ENCODE assay signal across 16 mouse cellular contexts in genomic region chr17:73813031-73813660, GRCm38 (mm10). TPM values are rescaled to one million over a fixed set of nuclear protein-coding genes. Genes with fewer than 3 reads are reported as not detected.
DNase-seq lines count a peak whose midpoint lies in the region; TF ChIP-seq lines count a peak whose summit lies in the region.
"Had no signal": no experiment of that assay in that cellular context is flagged by ENCODE, and none has a peak within 500 bp of the region (broad histone marks: within the 10 kb centered on the region; RNA-seq: fewer than 3 reads in every experiment).

No protein-coding gene starts in this region.

- H3K36me3 ChIP-seq in thymus, adult 2 months (ENCODE audit: control insufficient read depth, insufficient read depth, low read length) = no peaks in the 10 kb centered on the region
- H3K36me3 ChIP-seq: limb, embryonic 10.5 days; liver, embryonic 15.5 days; midbrain, embryonic 13.5 days had no signal

- TF ChIP-seq POLR2A in thymus, adult 2 months (IDR thresholded peaks at IDR 0.05; ENCODE audit: control insufficient read depth, extremely low read depth, insufficient read depth, low read length, poor library complexity) = no peak
- no peak for TF ChIP-seq POLR2A in cerebellum, adult 2 months (IDR thresholded peaks at IDR 0.05; ENCODE audit: borderline replicate concordance, insufficient read depth, low read length)

- no peaks in the 10 kb centered on the region for H3K27me3 ChIP-seq in thymus, adult 2 months (ENCODE audit: control insufficient read depth, insufficient read depth, low read length)
- H3K27me3 ChIP-seq in cerebellum, adult 2 months (ENCODE audit: control insufficient read depth, insufficient read depth, low read length) = no peaks in the 10 kb centered on the region
- H3K27me3 ChIP-seq: forebrain, embryonic 13.5 days; liver, embryonic 15.5 days; midbrain, embryonic 13.5 days had no signal

- H3K4me3 ChIP-seq in thymus, adult 2 months (ENCODE audit: control insufficient read depth, insufficient read depth, low read length) = no peak overlapping the region
- H3K4me3 ChIP-seq in cerebellum, adult 2 months (replicated peaks; ENCODE audit: insufficient read depth, low read depth, low read length) = no peak overlapping the region
- H3K4me3 ChIP-seq: forebrain, embryonic 13.5 days; limb, embryonic 10.5 days; liver, embryonic 15.5 days; midbrain, embryonic 13.5 days had no signal

- 22% methylated on average over 8 of the region's 8 CpGs for WGBS in thymus, adult 2 months
- 69% methylated on average over 8 of the region's 8 CpGs for whole genome bisulfite sequencing in cerebellum, adult 2 months

- H3K4me1 ChIP-seq in thymus, adult 2 months (replicated peaks; ENCODE audit: control insufficient read depth, insufficient read depth, low read length) = peaks cover 50% of the 10 kb centered on the region
- peaks cover 41% of the 10 kb centered on the region for H3K4me1 ChIP-seq in cerebellum, adult 2 months (ENCODE audit: control insufficient read depth, insufficient read depth, low read length)
- H3K4me1 ChIP-seq: forebrain, embryonic 13.5 days; liver, embryonic 15.5 days; midbrain, embryonic 13.5 days had no signal

- DNase-seq in gastrocnemius, postnatal 25 days = peak; percentile 20
- no peak for DNase-seq in gastrocnemius, adult 8-10 months (ENCODE audit: low spot score in 2 of 2)
- DNase-seq in A20 (ENCODE audit: low read depth, low spot score) = peak; percentile 40
- peak; percentile 82 for DNase-seq in T-cell, adult 2 months (ENCODE audit: low spot score)
- DNase-seq in thymus, adult 2 months = peak; percentile 56
- no peak for DNase-seq in urinary bladder, postnatal 36 days (ENCODE audit: low spot score in 2 of 2)
- no peak for DNase-seq in cerebellum, adult 2 months
- DNase-seq: heart, adult 18-20 months; kidney, adult 18-20 months; kidney, postnatal 4 days; right cerebral cortex, adult 18-20 months had no signal

- no peak for TF ChIP-seq CTCF in thymus, adult 2 months (IDR thresholded peaks at IDR 0.05; ENCODE audit: borderline replicate concordance, control insufficient read depth, extremely low read depth, insufficient read depth, low read length, poor library complexity)
- TF ChIP-seq CTCF in cerebellum, adult 2 months (IDR thresholded peaks at IDR 0.05; ENCODE audit: borderline replicate concordance, insufficient read depth, low read depth, low read length) = no peak

- peak overlapping the region; percentile 58; the same call in 1 of the 2 replicates for H3K27ac ChIP-seq in thymus, adult 2 months (ENCODE audit: control insufficient read depth, insufficient read depth, low read length)
- no peak overlapping the region for H3K27ac ChIP-seq in cerebellum, adult 2 months (ENCODE audit: insufficient read depth, low read length)
- H3K27ac ChIP-seq: forebrain, embryonic 13.5 days; hindbrain, embryonic 14.5 days; limb, embryonic 10.5 days; liver, embryonic 15.5 days; midbrain, embryonic 13.5 days had no signal

RNA-seq across cellular contexts. Expression of gene Ehd3, which starts 9.2 kb away (rescaled TPM):
- 1 to 10 TPM; 2.6 to 3.1 TPM for total RNA-seq in gastrocnemius, postnatal 25 days (2021)
- total RNA-seq in gastrocnemius, adult 8-10 months (2022) = 1 to 10 TPM; 5.3 to 6.8 (median 5.5) TPM
- polyA plus RNA-seq in thymus, adult 2 months (2012; rRNA removed) = 45.0 and 46.0 TPM in 2 replicates
- 60.6 and 61.9 TPM in 2 replicates for polyA plus RNA-seq in cerebellum, adult 2 months (2012; rRNA removed)

Comparison
In these comparisons a context has a peak if more than half of its experiments do, and no peak if none do; other contexts are left out.
1. DNase-seq: peak in gastrocnemius, postnatal 25 days (single experiment), A20 (single experiment), T-cell, adult 2 months (single experiment) and thymus, adult 2 months (single experiment); none in gastrocnemius, adult 8-10 months (0 of 2), urinary bladder, postnatal 36 days (0 of 2) and cerebellum, adult 2 months (0 of 2).